Mouse (Mus musculus) layer of hippocampus, postnatal 10 days (tissue): ENCODE measurements around the gene Dcun1d5. TPM values are rescaled to one million over a fixed set of nuclear protein-coding genes. Genes with fewer than 3 reads are reported as not detected.

Experiments
- total RNA-seq, 2 experiments: library from RNA; stranded (reverse); gene quantifications; 2 replicates each; pipeline ENCODE4 v1.2.3; 2021

Dcun1d5 gene
- total RNA-seq, 2 experiments from 2014 or later = 86.5 to 103 TPM

Other genes starting within 250 kb of the Dcun1d5 start
- 10 to 100 TPM; 25.6 to 28.8 TPM for gene Dync2h1, start 74 bp upstream of the Dcun1d5 start, total RNA-seq
- gene Mmp13, start 88.0 kb downstream of the Dcun1d5 start, total RNA-seq = not detected
- gene Mmp12, start 159.9 kb downstream of the Dcun1d5 start, total RNA-seq = not detected
- not detected for gene Mmp1b, start 203.5 kb downstream of the Dcun1d5 start, total RNA-seq